Mouse (Mus musculus) bone marrow, adult 2 months (tissue): Measurements from ENCODE around the gene Eya4. TPM values are rescaled to one million over a fixed set of nuclear protein-coding genes. Genes with fewer than 3 reads are reported as not detected.

Source experiments
- H3K27ac ChIP-seq: fragments of 200-500 bp; 2 replicates; pipeline ENCODE4 v1.5.1; 2012; ENCODE audit warnings: low read depth, mild to moderate bottlenecking, control low read depth, inconsistent platforms, low read length; ENCODE audit not compliant: control insufficient read depth, poor library complexity, insufficient read depth
- H3K4me1 ChIP-seq: fragments of 200-500 bp; 2 replicates; pipeline ENCODE4 v1.6.1; 2011; ENCODE audit warnings: low read length; ENCODE audit not compliant: control insufficient read depth, insufficient read depth
- H3K4me3 ChIP-seq: fragments of 200-500 bp; replicated peaks from 2 replicates; pipeline ENCODE3; 2011; ENCODE audit warnings: mild to moderate bottlenecking, low read depth, low read length, control low read depth; ENCODE audit not compliant: control insufficient read depth
- CTCF ChIP-seq: fragments of 200-500 bp; IDR thresholded peaks from 2 replicates; pipeline ENCODE4 v1.5.1; 2011; ENCODE audit warnings: low read length, control low read depth; ENCODE audit not compliant: control insufficient read depth, insufficient read depth
- POLR2A ChIP-seq: fragments of 200-500 bp; IDR thresholded peaks from 2 replicates; pipeline ENCODE4 v1.6.1; 2011; ENCODE audit warnings: low read depth, mild to moderate bottlenecking, control low read depth, low read length, borderline replicate concordance; ENCODE audit not compliant: control insufficient read depth
- WGBS: fragments of 180-500 bp; shearing (Covaris S2); methylation state at CpG from one replicate; pipeline ENCODE4 v1.1.7; 2018; 5-methylcytosine and 5-hydroxymethylcytosine counted together
- polyA plus RNA-seq: library from polyadenylated mRNA; stranded (reverse); fragments of >200 nt; gene quantifications from 2 replicates; pipeline ENCODE4 v1.2.4, GENCODE M21; 2011; ENCODE audit warnings: low replicate concordance; ENCODE audit not compliant: missing spikeins, insufficient read depth, insufficient read length

Eya4 gene
- polyA plus RNA-seq, 1 experiment = 1.1 TPM

DNA sequence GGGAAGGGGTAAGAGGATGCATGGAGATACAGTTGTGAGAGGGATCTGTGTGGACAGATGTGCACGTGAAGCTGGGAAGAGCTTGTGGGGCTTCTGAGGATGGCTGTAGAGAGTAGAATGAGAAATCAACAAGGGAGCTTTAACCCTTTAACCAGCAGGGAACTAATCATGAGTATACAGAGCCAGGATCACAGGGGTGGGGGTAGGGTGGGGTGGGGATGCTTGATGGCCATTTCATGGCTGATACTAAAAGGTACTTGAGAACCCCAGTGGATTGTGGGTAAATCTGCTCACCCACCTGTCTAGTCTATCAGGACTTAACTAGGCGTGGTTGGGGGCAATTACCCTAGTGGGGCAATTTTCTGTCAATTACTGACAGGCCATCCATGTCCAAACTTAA lies 80.1 kb downstream of the Eya4 start:
- no peak overlapping the region for H3K27ac ChIP-seq
- TF ChIP-seq POLR2A (no peak), CTCF (no peak)
- WGBS = 87% methylated on average over 2 of the region's 2 CpGs
- no peak overlapping the region for H3K4me3 ChIP-seq
- H3K4me1 ChIP-seq = no peaks in the 10 kb centered on the region

DNA sequence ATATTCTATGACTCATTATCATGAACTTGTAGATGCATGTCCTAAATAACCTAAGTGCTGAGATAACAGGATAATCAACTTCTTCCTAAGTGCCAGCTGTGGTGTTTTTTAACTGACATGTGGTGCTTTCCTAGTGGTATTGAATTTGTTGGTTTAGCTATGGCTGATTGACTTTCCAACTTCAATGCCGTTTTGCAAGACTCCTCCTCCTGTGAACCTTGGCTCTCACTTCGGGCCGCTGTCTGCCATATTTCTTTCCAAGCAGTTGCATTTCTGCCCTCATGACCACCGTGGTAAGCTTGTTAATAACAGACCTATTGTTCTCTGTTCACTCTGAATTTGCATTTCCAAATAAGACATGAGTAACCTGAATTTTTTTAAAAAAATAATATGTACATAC lies 98.4 kb downstream of the Eya4 start:
- H3K4me3 ChIP-seq = no peak overlapping the region
- WGBS = 73% methylated on average over 4 of the region's 4 CpGs
- H3K4me1 ChIP-seq = no peaks in the 10 kb centered on the region
- TF ChIP-seq CTCF (no peak), POLR2A (no peak)
- no peak overlapping the region for H3K27ac ChIP-seq

DNA sequence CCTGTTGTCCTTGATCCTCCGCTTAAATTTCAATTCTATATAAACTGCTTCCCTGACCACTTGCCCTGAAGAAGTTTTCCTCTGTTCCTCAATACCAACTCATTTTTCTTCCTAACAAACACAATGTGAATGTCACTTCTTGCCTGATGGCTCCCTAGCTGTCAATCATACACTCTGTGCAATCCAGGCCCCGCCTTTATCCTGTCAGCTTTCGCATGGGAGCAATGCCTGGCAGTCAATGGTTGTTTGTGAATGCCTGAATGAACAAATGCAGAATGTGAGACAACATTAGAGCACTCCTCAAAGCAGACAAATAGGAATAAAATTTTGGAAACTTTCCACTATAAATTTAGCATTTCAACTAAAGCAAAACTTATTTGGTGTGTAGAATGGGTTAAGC lies 104.1 kb downstream of the Eya4 start:
- WGBS = 72% methylated on average over 3 of the region's 3 CpGs
- no peak overlapping the region for H3K4me3 ChIP-seq
- no peaks in the 10 kb centered on the region for H3K4me1 ChIP-seq
- TF ChIP-seq CTCF = no peak
- no peak for TF ChIP-seq POLR2A
- no peak overlapping the region for H3K27ac ChIP-seq

DNA sequence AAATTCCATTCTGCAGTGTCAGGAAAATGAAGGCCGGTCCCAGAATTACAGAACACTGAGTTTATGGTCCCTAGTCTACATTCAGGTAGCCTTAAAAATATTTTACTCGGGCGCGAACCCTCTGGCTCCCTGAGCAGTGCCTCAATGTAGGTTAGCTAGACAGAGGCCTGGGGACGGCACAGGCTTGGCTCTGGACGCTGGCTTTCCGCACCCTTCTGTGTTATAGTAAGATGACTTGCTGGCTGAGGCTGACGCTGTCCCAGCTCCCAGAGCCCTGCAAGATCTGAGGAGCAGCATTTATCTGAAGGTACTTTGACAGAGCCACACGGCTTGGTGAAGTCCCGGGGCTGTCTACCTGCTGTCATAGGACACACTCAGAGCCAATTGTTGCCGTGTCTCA lies 113.7 kb downstream of the Eya4 start:
- no peaks in the 10 kb centered on the region for H3K4me1 ChIP-seq
- H3K4me3 ChIP-seq = no peak overlapping the region
- TF ChIP-seq POLR2A = no peak
- TF ChIP-seq CTCF = no peak
- H3K27ac ChIP-seq = no peak overlapping the region
- WGBS = 86% methylated on average over 11 of the region's 11 CpGs

DNA sequence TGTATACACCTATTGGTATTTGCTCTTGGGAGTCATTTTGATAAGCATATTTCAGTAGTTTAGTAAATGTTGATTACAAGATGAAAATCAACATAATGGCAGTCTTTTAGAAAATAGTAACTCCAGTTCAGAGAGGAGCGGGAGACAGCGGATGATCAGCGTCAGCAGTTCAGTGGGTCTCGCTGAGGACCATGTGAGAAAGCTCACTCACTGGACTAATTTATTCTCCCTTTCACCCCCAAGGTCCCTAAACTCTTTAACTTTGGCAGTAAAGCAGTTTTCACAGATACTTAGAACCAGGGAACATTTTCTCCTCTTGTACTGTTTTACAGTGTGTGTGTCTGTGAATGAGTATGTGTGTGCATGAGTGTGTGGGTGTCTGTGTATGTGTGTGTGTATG lies 115.2 kb downstream of the Eya4 start:
- TF ChIP-seq POLR2A (no peak), CTCF (no peak)
- Histone ChIP-seq H3K27ac (no peak overlapping the region), H3K4me1 (no peaks in the 10 kb centered on the region), H3K4me3 (no peak overlapping the region)
- 82% methylated on average over 4 of the region's 4 CpGs for WGBS

DNA sequence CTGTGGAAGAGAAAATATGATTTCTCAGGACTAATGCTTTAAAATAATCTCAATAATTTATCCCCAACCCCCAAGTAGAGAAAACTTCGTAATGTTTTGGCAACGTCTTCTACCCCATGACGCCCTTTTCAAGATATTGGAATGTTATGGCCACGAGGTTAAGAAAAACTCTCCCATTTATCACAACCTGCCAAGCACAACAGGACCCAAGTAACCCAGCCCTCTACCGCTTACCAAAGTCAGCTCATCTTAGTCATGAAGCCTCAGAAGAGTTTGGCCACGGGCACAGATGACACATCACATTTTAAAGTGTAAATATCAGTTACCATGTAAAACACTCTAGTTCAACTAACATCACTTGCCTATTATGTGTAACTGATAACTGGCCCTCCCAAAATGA lies 117.2 kb downstream of the Eya4 start:
- WGBS = 74% methylated on average over 6 of the region's 6 CpGs
- Histone ChIP-seq H3K27ac (no peak overlapping the region), H3K4me3 (no peak overlapping the region), H3K4me1 (no peaks in the 10 kb centered on the region)
- TF ChIP-seq CTCF = no peak
- TF ChIP-seq POLR2A = no peak

DNA sequence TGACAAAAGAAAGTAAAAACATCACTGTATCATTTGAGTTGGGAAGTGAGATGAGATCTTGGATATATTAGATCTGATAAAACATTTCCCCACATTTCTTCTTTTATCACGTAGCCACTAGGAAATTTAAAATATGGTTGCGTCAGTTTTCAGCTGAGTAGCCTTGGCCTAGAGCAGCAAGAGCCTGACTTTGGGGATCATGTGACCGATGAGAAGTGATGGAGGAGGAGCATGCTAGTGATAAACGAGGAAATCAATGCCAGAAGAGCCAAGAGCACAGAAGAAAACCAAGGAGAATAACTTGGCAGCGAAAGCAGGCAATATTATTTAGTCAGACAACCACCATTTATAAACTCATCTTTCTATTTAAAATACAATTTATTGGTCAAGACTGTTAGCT lies 119.7 kb downstream of the Eya4 start:
- Histone ChIP-seq H3K27ac (no peak overlapping the region), H3K4me1 (no peaks in the 10 kb centered on the region), H3K4me3 (no peak overlapping the region)
- no peak for TF ChIP-seq POLR2A
- no peak for TF ChIP-seq CTCF
- 74% methylated on average over 5 of the region's 5 CpGs for WGBS

DNA sequence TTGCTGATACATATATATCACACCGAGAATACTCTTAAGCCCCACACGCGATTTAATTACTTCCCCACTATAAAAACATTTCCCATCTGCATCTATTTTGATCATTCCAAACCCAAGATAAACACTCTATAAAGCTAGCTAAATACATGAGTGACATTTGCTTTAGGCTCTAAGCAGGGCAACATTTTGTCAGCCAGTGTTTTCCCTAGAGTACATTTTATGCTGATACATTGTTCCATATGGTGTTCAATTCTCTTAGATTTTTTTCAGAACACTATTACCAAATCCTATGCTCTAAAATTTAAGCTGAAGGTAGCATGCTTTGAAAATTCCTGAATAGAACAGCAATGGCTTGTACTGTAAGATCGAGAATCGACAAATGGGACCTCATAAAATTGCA lies 127.2 kb downstream of the Eya4 start:
- Histone ChIP-seq H3K27ac (no peak overlapping the region), H3K4me1 (no peaks in the 10 kb centered on the region), H3K4me3 (no peak overlapping the region)
- WGBS = 81% methylated on average over 5 of the region's 5 CpGs
- TF ChIP-seq CTCF (no peak), POLR2A (no peak)

DNA sequence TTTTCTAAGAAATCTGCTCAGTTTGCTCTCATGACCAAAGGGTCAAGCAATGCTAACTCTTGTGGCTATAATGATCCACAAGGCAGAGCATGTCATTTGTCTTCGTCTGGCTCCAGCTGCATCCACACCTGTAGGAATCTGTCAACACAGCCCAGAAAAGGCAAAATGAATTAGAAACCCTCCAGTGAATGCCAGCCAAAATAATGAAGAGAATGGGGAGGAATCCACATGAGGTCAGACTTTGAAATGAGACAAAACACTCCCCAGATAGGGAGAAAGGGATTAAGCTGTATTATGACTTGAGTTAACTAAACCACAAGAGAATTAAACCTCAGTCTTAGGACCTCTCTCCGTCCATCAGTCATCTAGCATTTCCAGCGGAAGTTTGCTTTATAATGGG lies 130.2 kb downstream of the Eya4 start:
- no peak for TF ChIP-seq CTCF
- TF ChIP-seq POLR2A = no peak
- H3K4me1 ChIP-seq = no peaks in the 10 kb centered on the region
- 82% methylated on average over 3 of the region's 3 CpGs for WGBS
- H3K4me3 ChIP-seq = no peak overlapping the region
- H3K27ac ChIP-seq = no peak overlapping the region
